Mouse (Mus musculus) layer of hippocampus, adult 9-10 months (tissue): ENCODE results near the gene Tlk2.

ENCODE experiments used
- DNase-seq: peaks from one replicate; pipeline ENCODE4 v3.0.0; 2022; ENCODE audit warnings: low spot score

Gene Tlk2

DNA sequence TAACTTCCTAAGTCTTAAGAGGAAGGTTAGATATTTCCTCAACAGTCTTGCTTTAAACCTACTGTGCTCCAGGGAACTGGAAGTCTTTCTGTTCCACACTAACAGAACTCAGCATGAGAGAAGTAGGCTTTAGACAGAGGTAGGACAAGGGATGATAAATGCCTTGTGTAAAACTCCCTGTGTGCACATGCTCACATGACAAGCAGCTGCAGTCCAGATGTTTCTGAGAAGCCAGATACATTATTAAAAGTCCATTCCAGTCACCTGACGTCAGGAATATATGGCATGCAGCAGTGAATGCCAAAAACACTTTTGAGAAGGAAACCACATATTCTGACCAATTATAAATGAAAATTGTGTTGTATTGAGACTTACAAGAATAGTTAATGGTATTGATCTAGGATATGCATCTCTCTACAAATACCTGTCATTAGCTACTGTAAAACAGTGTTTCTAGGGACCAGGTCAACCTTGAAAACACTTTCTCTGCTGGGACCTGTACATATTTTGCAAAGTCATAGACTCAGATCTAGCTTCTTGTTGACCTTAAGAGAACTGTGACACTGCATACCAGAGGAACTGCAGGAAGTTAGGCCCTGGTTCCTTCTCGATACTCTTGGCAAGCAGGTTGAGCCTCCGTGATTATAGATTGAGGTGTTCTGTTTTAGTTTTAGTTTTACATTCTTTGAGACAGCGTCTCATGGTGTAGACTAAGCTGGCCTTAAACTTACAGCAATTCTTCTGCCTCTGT lies 83.2 kb downstream of the Tlk2 start:
- no peak for DNase-seq

- no peak for DNase-seq
Measured at GRCm38 (mm10) chr11:105264506-105264905, 85.9 kb downstream of the Tlk2 start.

DNA sequence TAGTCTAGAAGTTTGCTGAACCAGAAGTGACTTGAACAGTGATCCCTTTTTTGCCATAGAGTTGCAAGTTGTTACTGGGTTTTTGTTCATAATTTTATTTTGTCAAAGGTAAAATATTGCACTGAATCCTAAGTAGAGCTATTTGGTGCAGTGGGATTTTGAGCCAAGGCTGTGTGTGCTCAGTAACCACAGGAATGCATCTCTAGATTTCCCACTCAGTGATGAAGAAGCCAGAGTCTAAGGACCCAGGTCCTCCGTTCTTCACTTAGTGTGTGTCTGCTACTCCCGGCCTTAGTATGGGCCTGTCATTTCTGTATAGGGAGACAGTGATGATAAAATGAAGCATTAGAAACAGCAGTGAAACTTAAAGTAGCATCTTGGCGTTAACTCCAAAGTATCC lies 86.4 kb downstream of the Tlk2 start:
- DNase-seq = no peak

GRCm38 (mm10) chr11:105270155-105270554 lies 91.5 kb downstream of the Tlk2 start:
- peak; percentile 17 for DNase-seq

DNA sequence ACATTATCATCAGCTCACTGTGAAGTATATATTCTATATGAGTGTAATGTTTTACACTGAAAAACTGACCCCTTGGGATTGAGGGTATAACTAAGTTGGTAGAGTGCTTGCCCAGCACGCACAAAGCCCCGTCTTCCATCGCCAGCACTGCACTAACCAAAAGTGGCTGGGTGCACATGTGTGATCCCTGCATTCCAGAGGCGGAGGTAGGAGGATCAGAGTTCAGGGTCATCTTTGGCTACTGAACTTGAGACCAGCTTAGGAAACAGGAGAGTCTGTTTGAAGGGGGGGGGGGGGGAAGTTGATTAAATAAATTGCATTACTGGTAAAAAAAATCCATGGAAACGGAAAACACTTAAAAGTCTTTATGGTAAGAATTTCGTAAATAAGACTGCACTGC lies 101.8 kb downstream of the Tlk2 start:
- DNase-seq = no peak

GRCm38 (mm10) chr11:105281291-105281690 lies 102.7 kb downstream of the Tlk2 start:
- DNase-seq = no peak

- no peak for DNase-seq
Measured at GRCm38 (mm10) chr11:105281763-105282459, 103.3 kb downstream of the Tlk2 start.

DNA sequence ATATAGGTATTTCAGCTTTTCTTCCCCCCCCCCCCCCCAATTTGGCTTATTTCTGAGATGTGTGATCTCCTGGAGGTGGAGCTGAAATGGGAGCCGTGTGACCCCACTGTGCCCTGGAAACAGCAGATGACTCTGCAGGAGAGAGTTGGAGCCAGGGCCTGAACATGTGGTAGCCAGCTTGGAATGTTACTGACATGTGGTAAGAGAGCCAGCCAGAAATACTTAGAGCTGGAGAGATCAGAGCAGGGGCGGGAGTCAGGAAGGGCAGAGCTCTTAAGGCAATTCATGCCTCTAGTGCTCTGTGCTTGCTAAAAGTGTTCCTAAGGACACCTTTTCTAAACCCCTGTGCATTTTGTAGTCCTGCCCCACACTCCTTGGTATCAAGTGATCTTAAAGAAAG lies 103.9 kb downstream of the Tlk2 start:
- no peak for DNase-seq

GRCm38 (mm10) chr11:105283016-105283415 lies 104.4 kb downstream of the Tlk2 start:
- no peak for DNase-seq

GRCm38 (mm10) chr11:105285720-105286119 lies 107.1 kb downstream of the Tlk2 start:
- no peak for DNase-seq

GRCm38 (mm10) chr11:105289403-105289802 lies 110.8 kb downstream of the Tlk2 start:
- no peak for DNase-seq

GRCm38 (mm10) chr11:105291681-105292123 lies 113.1 kb downstream of the Tlk2 start:
- no peak for DNase-seq

DNA sequence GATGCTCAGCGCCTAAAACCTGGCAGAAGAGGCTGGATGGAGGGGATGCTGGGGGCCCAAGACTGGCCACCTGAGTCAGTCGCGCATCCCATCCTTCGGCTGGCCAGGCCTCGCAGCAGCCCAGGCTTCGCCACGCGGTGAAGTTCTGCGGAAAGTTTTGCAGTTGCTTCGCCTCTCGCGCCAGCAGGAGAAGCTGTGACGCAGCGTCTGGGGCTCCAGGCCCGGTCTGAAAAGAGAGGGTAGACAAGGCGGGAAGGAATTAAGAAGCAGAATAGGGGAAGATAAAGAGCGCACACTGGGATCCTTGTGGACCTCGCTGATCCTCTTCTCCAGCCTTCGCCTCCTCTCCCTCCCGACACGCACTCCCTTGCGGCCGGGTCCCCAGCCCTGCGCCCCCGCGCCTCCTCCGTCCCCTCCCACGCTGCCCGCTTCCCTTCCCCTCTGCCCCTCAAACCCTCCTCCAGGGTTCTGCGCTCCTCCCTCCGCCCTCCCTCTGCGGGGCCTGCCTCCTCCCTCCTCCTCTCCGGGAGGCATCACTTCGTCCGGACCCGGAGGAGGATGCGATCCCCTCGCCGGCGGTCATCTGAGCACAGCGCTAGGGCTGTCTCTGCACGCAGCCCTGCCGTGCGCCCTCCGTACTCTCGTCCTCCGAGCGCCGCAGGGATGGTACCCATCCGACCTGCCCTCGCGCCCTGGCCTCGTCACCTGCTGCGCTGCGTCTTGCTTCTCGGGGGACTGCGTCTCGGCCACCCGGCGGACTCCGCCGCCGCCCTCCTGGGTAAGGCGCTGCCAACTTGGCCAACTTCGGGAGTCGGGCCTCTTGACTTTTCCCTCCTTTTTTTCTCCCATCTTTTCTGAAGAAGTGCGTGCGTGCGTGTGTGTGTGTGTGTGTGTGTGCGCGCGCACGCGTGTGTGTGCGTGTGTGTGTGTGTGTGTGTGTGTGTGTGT lies 113.8 kb downstream of the Tlk2 start, which contains the start of gene Mrc2:
TSS of gene Mrc2 (plus strand) at position 520 of the 948 bp plus-strand sequence.
- DNase-seq = no peak

- DNase-seq = no peak
Measured at GRCm38 (mm10) chr11:105293101-105293581, 114.5 kb downstream of the Tlk2 start.

GRCm38 (mm10) chr11:105293901-105294494 lies 115.4 kb downstream of the Tlk2 start:
- no peak for DNase-seq

GRCm38 (mm10) chr11:105296084-105296483 lies 117.5 kb downstream of the Tlk2 start:
- no peak for DNase-seq

GRCm38 (mm10) chr11:105310197-105310596 lies 131.6 kb downstream of the Tlk2 start:
- DNase-seq = no peak

GRCm38 (mm10) chr11:105311291-105311975 lies 132.8 kb downstream of the Tlk2 start:
- DNase-seq = no peak

GRCm38 (mm10) chr11:105312311-105312942 lies 133.8 kb downstream of the Tlk2 start:
- no peak for DNase-seq

GRCm38 (mm10) chr11:105312972-105313632 lies 134.5 kb downstream of the Tlk2 start:
- DNase-seq = no peak
